Mouse (Mus musculus) kidney, adult 2 months (tissue): ENCODE data around the gene Lsmem1. TPM values are rescaled to one million over a fixed set of nuclear protein-coding genes. Genes with fewer than 3 reads are reported as not detected.

Source experiments
- DNase-seq: peaks from one replicate; pipeline ENCODE4 v3.0.0; 2021
- H3K27ac ChIP-seq: fragments of 200-500 bp; 2 replicates; pipeline ENCODE4 v1.5.1; 2012; ENCODE audit warnings: low read depth, low read length, control low read depth, inconsistent platforms; ENCODE audit not compliant: insufficient read depth
- H3K27me3 ChIP-seq: fragments of 200-500 bp; replicated peaks from 2 replicates; pipeline ENCODE4 v1.6.1; 2012; ENCODE audit warnings: mild to moderate bottlenecking, moderate library complexity, low read length, inconsistent platforms; ENCODE audit not compliant: control insufficient read depth, insufficient read depth
- H3K36me3 ChIP-seq: fragments of 200-500 bp; 2 replicates; pipeline ENCODE4 v1.6.1; 2012; ENCODE audit warnings: mild to moderate bottlenecking, moderate library complexity, low read length, inconsistent platforms; ENCODE audit not compliant: control insufficient read depth, insufficient read depth
- H3K4me1 ChIP-seq: fragments of 200-500 bp; 2 replicates; pipeline ENCODE4 v1.6.1; 2011; ENCODE audit warnings: low read length; ENCODE audit not compliant: control insufficient read depth, insufficient read depth
- H3K4me3 ChIP-seq: fragments of 200-500 bp; 2 replicates; pipeline ENCODE4 v1.5.1; 2011; ENCODE audit warnings: mild to moderate bottlenecking, low read depth, low read length, control low read depth; ENCODE audit not compliant: insufficient read depth
- CTCF ChIP-seq: fragments of 200-500 bp; conservative IDR thresholded peaks from 2 replicates; pipeline ENCODE4 v1.5.1; 2011; ENCODE audit warnings: low read depth, mild to moderate bottlenecking, control low read depth, low read length, moderate library complexity, mixed read lengths; ENCODE audit not compliant: insufficient read depth, insufficient read length
- POLR2A ChIP-seq: fragments of 200-500 bp; IDR thresholded peaks from one replicate; pipeline ENCODE4 v1.6.1; 2011; ENCODE audit warnings: low read depth, low read length, control low read depth
- WGBS: fragments of 180-500 bp; shearing (Covaris S2); methylation state at CpG from one replicate; pipeline ENCODE4 v1.1.7; 2018; 5-methylcytosine and 5-hydroxymethylcytosine counted together
- polyA plus RNA-seq: library from polyadenylated mRNA; depleted of rRNA; stranded (reverse); fragments of >200 nt; gene quantifications from 2 replicates; pipeline ENCODE4 v1.2.3, GENCODE M21; 2012; rRNA removed

Gene Lsmem1
- 0.20 TPM in 1 of 2 replicates, not detected in the other for polyA plus RNA-seq

DNA sequence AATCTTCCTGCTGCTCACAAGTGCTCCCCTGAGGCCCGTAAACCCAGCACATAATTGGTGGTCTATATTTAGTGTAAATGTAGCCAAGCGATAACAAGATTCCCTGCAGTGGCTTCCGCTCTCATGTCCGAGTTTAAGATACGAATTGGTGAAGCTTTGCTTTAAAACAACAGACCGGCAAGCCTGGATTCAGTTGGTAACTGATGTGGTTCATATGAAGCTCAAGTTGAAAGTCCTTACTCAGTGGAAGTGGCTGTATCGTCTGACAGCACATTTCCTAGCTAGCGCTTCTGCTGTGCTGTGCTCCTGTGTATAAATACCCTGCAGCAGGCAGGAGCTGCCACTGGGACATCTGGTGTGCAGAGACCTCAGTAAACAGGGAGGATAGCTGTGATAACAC is at the start of gene Lsmem1:
Gene Lsmem1 (minus strand): TSS at position 189 of the 400 bp plus-strand sequence.
- Histone ChIP-seq H3K27me3 (no peaks in the 10 kb centered on the region), H3K4me1 (no peaks in the 10 kb centered on the region), H3K4me3 (no peak within 1 kb of the TSS), H3K36me3 (peaks cover 9% of the 10 kb centered on the region), H3K27ac (no peak within 1 kb of the TSS)
- TF ChIP-seq POLR2A: no peak
- no peak for TF ChIP-seq CTCF
- WGBS: 83% methylated on average over 8 of the region's 8 CpGs
- DNase-seq: no peak

DNA sequence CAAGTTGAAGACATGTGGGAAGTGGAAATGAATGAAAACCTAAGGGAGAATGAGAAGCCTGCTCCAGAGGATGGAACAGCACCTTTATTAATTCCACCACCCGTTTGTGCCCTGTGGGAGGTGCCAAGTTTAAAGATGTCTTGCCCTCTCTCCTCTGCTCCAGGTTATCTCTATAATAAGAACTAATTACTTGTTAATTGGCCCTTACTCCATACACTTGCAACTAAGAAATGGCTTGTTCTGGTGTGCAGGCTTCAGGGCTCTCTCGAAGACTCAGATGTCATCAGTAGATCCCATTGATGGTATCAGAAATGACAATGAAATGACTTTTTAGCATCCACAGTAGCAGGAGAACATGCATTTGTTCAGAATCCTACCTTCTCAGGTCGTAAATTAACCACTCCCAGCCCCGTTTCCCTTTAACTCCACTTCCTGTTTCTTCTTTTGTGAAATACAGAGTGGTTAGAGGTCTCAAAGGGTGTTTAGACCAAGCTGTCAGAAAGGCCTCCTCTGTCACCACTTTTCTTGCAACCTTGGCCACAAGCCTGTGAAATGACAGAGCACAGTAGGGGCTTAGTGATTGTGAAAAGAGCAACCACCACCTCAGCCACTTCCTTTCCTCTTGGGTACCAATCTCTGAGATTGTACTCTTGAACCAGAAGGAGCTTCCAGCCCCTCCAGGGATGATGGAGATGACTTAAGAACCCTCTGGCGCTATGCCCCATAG is 49.3 kb upstream of the Lsmem1 start, which contains the start of gene Ifrd1:
Gene Ifrd1 (minus strand): TSS at position 51 of the 727 bp plus-strand sequence.
- no peak for DNase-seq
- Histone ChIP-seq H3K4me1 (no peaks in the 10 kb centered on the region; the same call in 1 of the 2 replicates), H3K27me3 (no peaks in the 10 kb centered on the region), H3K36me3 (no peaks in the 10 kb centered on the region), H3K27ac (peak within 1 kb of the TSS; percentile 67; the same call in 1 of the 2 replicates), H3K4me3 (no peak within 1 kb of the TSS)
- TF ChIP-seq POLR2A (no peak), CTCF (no peak)
- WGBS: 73% methylated on average over 5 of the region's 5 CpGs

DNA sequence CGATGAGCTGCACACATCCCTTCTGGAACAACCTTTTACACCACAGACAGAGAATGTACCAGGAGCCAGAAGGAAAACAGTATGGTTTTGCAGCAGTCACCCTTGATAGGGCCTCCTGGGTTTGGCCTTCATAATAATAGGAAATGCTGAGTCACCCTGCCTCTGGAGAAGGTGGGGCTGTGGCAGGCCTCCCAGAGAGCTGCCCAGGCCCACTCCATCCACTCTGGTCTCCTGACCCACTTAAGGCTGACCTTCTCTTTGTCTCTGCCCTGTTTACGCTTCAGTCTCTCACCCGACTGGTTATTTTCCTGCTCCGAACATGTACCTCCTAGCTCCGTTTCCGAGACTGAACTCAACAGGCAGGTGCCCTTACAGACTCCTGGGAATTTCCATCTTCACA is 48.7 kb upstream of the Lsmem1 start:
- peak; percentile 43 for DNase-seq
- TF ChIP-seq CTCF (no peak), POLR2A (no peak)
- Histone ChIP-seq H3K4me1 (no peaks in the 10 kb centered on the region; the same call in 1 of the 2 replicates), H3K27me3 (no peaks in the 10 kb centered on the region), H3K27ac (no peak overlapping the region), H3K36me3 (no peaks in the 10 kb centered on the region), H3K4me3 (no peak overlapping the region)
- 65% methylated on average over 6 of the region's 6 CpGs for WGBS

DNA sequence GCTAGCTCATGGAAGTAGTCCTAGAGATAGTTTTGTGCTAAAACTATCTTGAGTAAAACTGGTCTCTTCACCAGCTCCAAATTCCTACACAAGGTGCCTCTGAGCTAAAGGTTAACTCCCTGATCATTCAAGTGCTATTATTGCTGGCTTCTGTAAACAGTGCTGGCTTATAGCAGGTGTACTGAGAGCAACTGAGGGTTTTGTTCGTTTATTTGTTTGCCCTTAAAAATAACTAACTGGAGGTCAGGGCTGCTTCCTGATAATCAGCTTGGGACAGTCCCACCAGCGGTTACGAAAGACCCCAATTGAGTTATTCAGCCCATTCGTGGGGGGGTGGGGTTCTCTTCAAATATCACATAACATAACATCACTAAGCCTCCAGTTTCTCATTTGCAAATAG is 48.1 kb upstream of the Lsmem1 start:
- H3K27me3 ChIP-seq: no peaks in the 10 kb centered on the region
- DNase-seq: no peak
- H3K36me3 ChIP-seq: no peaks in the 10 kb centered on the region
- H3K27ac ChIP-seq: peak overlapping the region; percentile 67; the same call in 1 of the 2 replicates
- H3K4me1 ChIP-seq: no peaks in the 10 kb centered on the region; the same call in 1 of the 2 replicates
- H3K4me3 ChIP-seq: no peak overlapping the region
- TF ChIP-seq CTCF (no peak), POLR2A (no peak)
- WGBS: 62% methylated on average over 4 of the region's 4 CpGs

GRCm38 (mm10) chr12:40245434-40245970 is 46.2 kb upstream of the Lsmem1 start:
- no peak for DNase-seq
- TF ChIP-seq CTCF (no peak), POLR2A (no peak)
- Histone ChIP-seq H3K27ac (no peak overlapping the region), H3K36me3 (no peaks in the 10 kb centered on the region), H3K4me1 (no peaks in the 10 kb centered on the region; the same call in 1 of the 2 replicates), H3K27me3 (no peaks in the 10 kb centered on the region), H3K4me3 (no peak overlapping the region)
- WGBS: 90% methylated on average over 7 of the region's 7 CpGs

DNA sequence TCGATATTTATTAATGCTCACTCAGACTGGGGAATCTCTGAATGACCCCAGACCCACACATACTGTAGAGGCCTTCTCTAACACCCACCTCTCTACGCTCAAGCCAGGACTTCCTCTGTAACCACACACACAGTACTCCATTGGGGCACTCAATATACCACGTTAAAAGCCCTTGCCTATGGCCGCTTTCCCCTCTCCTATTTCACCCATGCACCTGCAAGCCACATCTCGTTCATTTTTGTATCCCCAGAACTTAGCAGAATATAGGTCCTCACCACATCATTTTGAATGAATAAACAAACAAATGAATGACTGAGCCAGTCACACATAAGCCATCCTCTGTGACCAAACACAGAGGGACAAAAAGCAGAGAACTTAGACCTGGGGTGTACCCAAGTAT is 45.6 kb upstream of the Lsmem1 start:
- no peak for DNase-seq
- Histone ChIP-seq H3K27me3 (no peaks in the 10 kb centered on the region), H3K36me3 (no peaks in the 10 kb centered on the region), H3K4me1 (no peaks in the 10 kb centered on the region; the same call in 1 of the 2 replicates), H3K27ac (no peak overlapping the region), H3K4me3 (no peak overlapping the region)
- 95% methylated on average over 5 of the region's 5 CpGs for WGBS
- no peak for TF ChIP-seq POLR2A
- TF ChIP-seq CTCF: no peak

GRCm38 (mm10) chr12:40243821-40244221 is 44.5 kb upstream of the Lsmem1 start:
- no peak for TF ChIP-seq CTCF
- TF ChIP-seq POLR2A: no peak
- H3K4me1 ChIP-seq: no peaks in the 10 kb centered on the region; the same call in 1 of the 2 replicates
- no peaks in the 10 kb centered on the region for H3K36me3 ChIP-seq
- WGBS: 52% methylated on average over 11 of the region's 11 CpGs
- no peak overlapping the region for H3K4me3 ChIP-seq
- DNase-seq: peak; percentile 54
- no peaks in the 10 kb centered on the region for H3K27me3 ChIP-seq
- H3K27ac ChIP-seq: no peak overlapping the region
